Mouse (Mus musculus): ENCODE data around the gene Mettl24. TPM values are rescaled to one million over a fixed set of nuclear protein-coding genes. Genes with fewer than 3 reads are reported as not detected.
"Not testable (repeated sequence)": the region's sequence is repeated elsewhere in the genome, so short reads cannot be mapped to it uniquely, and the experiment has no call there.

The Mettl24 gene
- total RNA-seq, 2 experiments from 2014 or later = 0.99 to 1.1 TPM

- no peak for DNase-seq (ENCODE audit: extremely low spot score in 1 of 2, low spot score in 2 of 2)
- intact Hi-C loops (cut with DNase I) = no loop called here
Observed at GRCm38 (mm10) chr10:40725471-40725870, 42.4 kb downstream of the Mettl24 start.

- no peak for DNase-seq (ENCODE audit: extremely low spot score in 1 of 2, low spot score in 2 of 2)
- intact Hi-C loops (cut with DNase I) = no loop called here
Observed at GRCm38 (mm10) chr10:40726288-40726902, 43.3 kb downstream of the Mettl24 start.

- intact Hi-C loops (cut with DNase I) = no loop called here
- DNase-seq (ENCODE audit: extremely low spot score in 1 of 2, low spot score in 2 of 2) = no peak
Observed at GRCm38 (mm10) chr10:40726989-40727388, 43.9 kb downstream of the Mettl24 start.

GRCm38 (mm10) chr10:40730200-40730599 is 47.1 kb downstream of the Mettl24 start:
- intact Hi-C loops (cut with DNase I) = no loop called here
- DNase-seq (ENCODE audit: extremely low spot score in 1 of 2, low spot score in 2 of 2) = no peak

- intact Hi-C loops (cut with DNase I) = no loop called here
- no peak for DNase-seq (ENCODE audit: extremely low spot score in 1 of 2, low spot score in 2 of 2)
Observed at GRCm38 (mm10) chr10:40733291-40733690, 50.2 kb downstream of the Mettl24 start.

- no peak for DNase-seq (ENCODE audit: extremely low spot score in 1 of 2, low spot score in 2 of 2)
- intact Hi-C loops (cut with DNase I) = no loop called here
Observed at GRCm38 (mm10) chr10:40736172-40736571, 53.1 kb downstream of the Mettl24 start.

- intact Hi-C loops (cut with DNase I) = no loop called here
- DNase-seq (ENCODE audit: extremely low spot score in 1 of 2, low spot score in 2 of 2) = no peak
Observed at GRCm38 (mm10) chr10:40737274-40738112, 54.4 kb downstream of the Mettl24 start.

- DNase-seq (ENCODE audit: extremely low spot score in 1 of 2, low spot score in 2 of 2) = no peak
Observed at GRCm38 (mm10) chr10:40740696-40741095, 57.6 kb downstream of the Mettl24 start.

GRCm38 (mm10) chr10:40750293-40751047 is 67.4 kb downstream of the Mettl24 start:
- intact Hi-C loops (cut with DNase I) = loop anchor here (10.0 kb wide), 1 partner anchor 134 kb away; the partner anchor contains the start of genes Cdc40 and Wasf1
- DNase-seq (ENCODE audit: extremely low spot score in 1 of 2, low spot score in 2 of 2) = no peak

More at GRCm38 (mm10) chr10:40740696-40741095, 57.6 kb downstream of the Mettl24 start:
- intact Hi-C loops (cut with DNase I) = no loop called here

- intact Hi-C loops (cut with DNase I) = loop anchor here (10.0 kb wide), 1 partner anchor 134 kb away; the partner anchor contains the start of genes Cdc40 and Wasf1
- no peak for DNase-seq (ENCODE audit: extremely low spot score in 1 of 2, low spot score in 2 of 2)
Observed at GRCm38 (mm10) chr10:40751157-40751556, 68.1 kb downstream of the Mettl24 start.

- no peak for DNase-seq (ENCODE audit: extremely low spot score in 1 of 2, low spot score in 2 of 2)
- intact Hi-C loops (cut with DNase I) = loop anchor here (10.0 kb wide), 1 partner anchor 132 kb away; the partner anchor contains the start of genes Cdc40 and Wasf1
Observed at GRCm38 (mm10) chr10:40753036-40753435, 70.0 kb downstream of the Mettl24 start.

GRCm38 (mm10) chr10:40758171-40759010 is 75.3 kb downstream of the Mettl24 start:
- no peak for DNase-seq (ENCODE audit: extremely low spot score in 1 of 2, low spot score in 2 of 2)
- intact Hi-C loops (cut with DNase I) = loop anchor here (10.0 kb wide), 1 partner anchor 126 kb away; the partner anchor contains the start of genes Cdc40 and Wasf1

GRCm38 (mm10) chr10:40759391-40760194 is 76.5 kb downstream of the Mettl24 start:
- intact Hi-C loops (cut with DNase I) = loop anchor here (10.0 kb wide), 1 partner anchor 125 kb away; the partner anchor contains the start of genes Cdc40 and Wasf1
- not testable (repeated sequence) for DNase-seq (ENCODE audit: extremely low spot score in 1 of 2, low spot score in 2 of 2)

GRCm38 (mm10) chr10:40760195-40761009 is 77.3 kb downstream of the Mettl24 start:
- no peak for DNase-seq (ENCODE audit: extremely low spot score in 1 of 2, low spot score in 2 of 2)
- intact Hi-C loops (cut with DNase I) = no loop called here

- no peak for DNase-seq (ENCODE audit: extremely low spot score in 1 of 2, low spot score in 2 of 2)
- intact Hi-C loops (cut with DNase I) = no loop called here
Observed at GRCm38 (mm10) chr10:40761010-40761752, 78.1 kb downstream of the Mettl24 start.

GRCm38 (mm10) chr10:40762624-40763023 is 79.5 kb downstream of the Mettl24 start:
- intact Hi-C loops (cut with DNase I) = no loop called here
- peak in 1 of 2 experiments; percentile 49 for DNase-seq (ENCODE audit: extremely low spot score in 1 of 2, low spot score in 2 of 2)
